Mouse (Mus musculus): ENCODE measurements at regions not wholly inside any gene's neighbourhood (a gene's known extent, or its start where the extent isn't known, plus 50 kb on each side); places are given as distances from the start of the nearest gene placed in this dataset.

GRCm38 (mm10) chr12:25379996-25380395 is 283.1 kb upstream of the Id2 start:
- Histone ChIP-seq H3K36me3 (ENCODE audit: control insufficient read depth, insufficient read depth, low read length, poor library complexity, severe bottlenecking) (no peaks in the 10 kb centered on the region), H3K27ac (ENCODE audit: insufficient read depth, low read length) (no peak overlapping the region), H3K9me3 (replicated peaks; ENCODE audit: control insufficient read depth, insufficient read depth, low read length, poor library complexity, severe bottlenecking) (no peaks in the 10 kb centered on the region), H3K9ac (ENCODE audit: low read depth, poor library complexity, severe bottlenecking) (no peak overlapping the region), H3K27me3 (ENCODE audit: control insufficient read depth, insufficient read depth, low read length, poor library complexity, severe bottlenecking) (no peaks in the 10 kb centered on the region), H3K4me3 (ENCODE audit: low read depth, low read length) (no peak overlapping the region), H3K4me1 (ENCODE audit: control insufficient read depth, insufficient read depth, low read length) (no peaks in the 10 kb centered on the region)
- TF ChIP-seq EP300 (IDR thresholded peaks at IDR 0.05; ENCODE audit: insufficient read depth, low read depth, low read length): no peak

- Histone ChIP-seq H3K36me3 (ENCODE audit: control insufficient read depth, insufficient read depth, low read length, poor library complexity, severe bottlenecking) (no peaks in the 10 kb centered on the region), H3K27ac (ENCODE audit: insufficient read depth, low read length) (no peak overlapping the region), H3K27me3 (ENCODE audit: control insufficient read depth, insufficient read depth, low read length, poor library complexity, severe bottlenecking) (no peaks in the 10 kb centered on the region), H3K4me1 (ENCODE audit: control insufficient read depth, insufficient read depth, low read length) (no peaks in the 10 kb centered on the region), H3K9ac (ENCODE audit: low read depth, poor library complexity, severe bottlenecking) (no peak overlapping the region), H3K4me3 (ENCODE audit: low read depth, low read length) (no peak overlapping the region), H3K9me3 (replicated peaks; ENCODE audit: control insufficient read depth, insufficient read depth, low read length, poor library complexity, severe bottlenecking) (no peaks in the 10 kb centered on the region)
- TF ChIP-seq CTCF (IDR thresholded peaks at IDR 0.05; ENCODE audit: low read depth, low read length) (no peak), POLR2A (IDR thresholded peaks at IDR 0.05; ENCODE audit: insufficient read depth, low read length) (no peak), EP300 (IDR thresholded peaks at IDR 0.05; ENCODE audit: insufficient read depth, low read depth, low read length) (no peak)
Measured at GRCm38 (mm10) chr12:25379016-25379415, 282.1 kb upstream of the Id2 start.

- Histone ChIP-seq H3K9me3 (replicated peaks; ENCODE audit: control insufficient read depth, insufficient read depth, low read length, poor library complexity, severe bottlenecking) (no peaks in the 10 kb centered on the region), H3K36me3 (ENCODE audit: control insufficient read depth, insufficient read depth, low read length, poor library complexity, severe bottlenecking) (no peaks in the 10 kb centered on the region), H3K4me3 (ENCODE audit: low read depth, low read length) (no peak overlapping the region), H3K27ac (ENCODE audit: insufficient read depth, low read length) (no peak overlapping the region), H3K4me1 (ENCODE audit: control insufficient read depth, insufficient read depth, low read length) (no peaks in the 10 kb centered on the region), H3K27me3 (ENCODE audit: control insufficient read depth, insufficient read depth, low read length, poor library complexity, severe bottlenecking) (no peaks in the 10 kb centered on the region), H3K9ac (ENCODE audit: low read depth, poor library complexity, severe bottlenecking) (no peak overlapping the region)
- TF ChIP-seq CTCF (IDR thresholded peaks at IDR 0.05; ENCODE audit: low read depth, low read length) (no peak), EP300 (IDR thresholded peaks at IDR 0.05; ENCODE audit: insufficient read depth, low read depth, low read length) (no peak), POLR2A (IDR thresholded peaks at IDR 0.05; ENCODE audit: insufficient read depth, low read length) (no peak)
Measured at GRCm38 (mm10) chr12:25378036-25378645, 281.2 kb upstream of the Id2 start.

- Histone ChIP-seq H3K4me1 (ENCODE audit: control insufficient read depth, insufficient read depth, low read length) (no peaks in the 10 kb centered on the region), H3K9me3 (replicated peaks; ENCODE audit: control insufficient read depth, insufficient read depth, low read length, poor library complexity, severe bottlenecking) (no peaks in the 10 kb centered on the region), H3K36me3 (ENCODE audit: control insufficient read depth, insufficient read depth, low read length, poor library complexity, severe bottlenecking) (no peaks in the 10 kb centered on the region), H3K27ac (ENCODE audit: insufficient read depth, low read length) (no peak overlapping the region), H3K27me3 (ENCODE audit: control insufficient read depth, insufficient read depth, low read length, poor library complexity, severe bottlenecking) (no peaks in the 10 kb centered on the region), H3K9ac (ENCODE audit: low read depth, poor library complexity, severe bottlenecking) (no peak overlapping the region), H3K4me3 (ENCODE audit: low read depth, low read length) (no peak overlapping the region)
- TF ChIP-seq CTCF (IDR thresholded peaks at IDR 0.05; ENCODE audit: low read depth, low read length): no peak
- no peak for TF ChIP-seq EP300 (IDR thresholded peaks at IDR 0.05; ENCODE audit: insufficient read depth, low read depth, low read length)
- TF ChIP-seq POLR2A (IDR thresholded peaks at IDR 0.05; ENCODE audit: insufficient read depth, low read length): no peak
Measured at GRCm38 (mm10) chr12:25376451-25376850, 279.5 kb upstream of the Id2 start.

GRCm38 (mm10) chr12:25367541-25367940 is 270.6 kb upstream of the Id2 start:
- Histone ChIP-seq H3K4me3 (ENCODE audit: low read depth, low read length) (no peak overlapping the region), H3K27ac (ENCODE audit: insufficient read depth, low read length) (no peak overlapping the region), H3K27me3 (ENCODE audit: control insufficient read depth, insufficient read depth, low read length, poor library complexity, severe bottlenecking) (no peaks in the 10 kb centered on the region), H3K36me3 (ENCODE audit: control insufficient read depth, insufficient read depth, low read length, poor library complexity, severe bottlenecking) (no peaks in the 10 kb centered on the region), H3K9ac (ENCODE audit: low read depth, poor library complexity, severe bottlenecking) (no peak overlapping the region), H3K4me1 (ENCODE audit: control insufficient read depth, insufficient read depth, low read length) (no peaks in the 10 kb centered on the region), H3K9me3 (replicated peaks; ENCODE audit: control insufficient read depth, insufficient read depth, low read length, poor library complexity, severe bottlenecking) (no peaks in the 10 kb centered on the region)
- TF ChIP-seq CTCF (IDR thresholded peaks at IDR 0.05; ENCODE audit: low read depth, low read length): no peak
- no peak for TF ChIP-seq EP300 (IDR thresholded peaks at IDR 0.05; ENCODE audit: insufficient read depth, low read depth, low read length)
- no peak for TF ChIP-seq POLR2A (IDR thresholded peaks at IDR 0.05; ENCODE audit: insufficient read depth, low read length)

GRCm38 (mm10) chr12:25365600-25366267 is 268.8 kb upstream of the Id2 start:
- Histone ChIP-seq H3K27ac (ENCODE audit: insufficient read depth, low read length) (no peak overlapping the region), H3K4me1 (ENCODE audit: control insufficient read depth, insufficient read depth, low read length) (no peaks in the 10 kb centered on the region), H3K36me3 (ENCODE audit: control insufficient read depth, insufficient read depth, low read length, poor library complexity, severe bottlenecking) (no peaks in the 10 kb centered on the region), H3K9me3 (replicated peaks; ENCODE audit: control insufficient read depth, insufficient read depth, low read length, poor library complexity, severe bottlenecking) (no peaks in the 10 kb centered on the region), H3K27me3 (ENCODE audit: control insufficient read depth, insufficient read depth, low read length, poor library complexity, severe bottlenecking) (no peaks in the 10 kb centered on the region), H3K4me3 (ENCODE audit: low read depth, low read length) (no peak overlapping the region), H3K9ac (ENCODE audit: low read depth, poor library complexity, severe bottlenecking) (no peak overlapping the region)
- TF ChIP-seq EP300 (IDR thresholded peaks at IDR 0.05; ENCODE audit: insufficient read depth, low read depth, low read length): no peak
- no peak for TF ChIP-seq POLR2A (IDR thresholded peaks at IDR 0.05; ENCODE audit: insufficient read depth, low read length)
- no peak for TF ChIP-seq CTCF (IDR thresholded peaks at IDR 0.05; ENCODE audit: low read depth, low read length)
